Mouse (Mus musculus): ENCODE measurements at regions not wholly inside any gene's neighbourhood (a gene's known extent, or its start where the extent isn't known, plus 50 kb on each side); places are given as distances from the start of the nearest gene placed in this dataset.
"Not testable (repeated sequence)": the region's sequence is repeated elsewhere in the genome, so short reads cannot be mapped to it uniquely, and the experiment has no call there.

DNA sequence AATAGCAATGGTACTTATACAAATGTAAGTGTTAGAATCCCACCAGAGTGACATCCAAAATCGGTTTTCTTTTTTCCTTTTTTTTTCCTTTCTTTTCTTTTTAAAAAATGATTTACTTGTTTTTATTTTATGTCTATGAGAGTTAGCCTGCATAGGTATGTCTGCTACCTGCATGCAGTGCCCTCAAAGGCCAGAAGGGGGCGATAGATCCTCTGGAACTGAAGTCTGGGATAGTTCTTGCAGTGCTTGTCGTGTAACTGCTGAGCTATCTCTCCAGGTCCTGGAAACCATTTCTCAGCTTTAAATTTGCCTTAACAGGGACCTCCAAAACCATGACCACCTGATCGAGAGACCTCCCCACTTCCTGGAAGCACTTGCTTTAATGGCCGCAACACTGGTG is 93.8 kb downstream of the Defb7 start:
- no peak for DNase-seq (ENCODE audit: low spot score in 2 of 2)

DNA sequence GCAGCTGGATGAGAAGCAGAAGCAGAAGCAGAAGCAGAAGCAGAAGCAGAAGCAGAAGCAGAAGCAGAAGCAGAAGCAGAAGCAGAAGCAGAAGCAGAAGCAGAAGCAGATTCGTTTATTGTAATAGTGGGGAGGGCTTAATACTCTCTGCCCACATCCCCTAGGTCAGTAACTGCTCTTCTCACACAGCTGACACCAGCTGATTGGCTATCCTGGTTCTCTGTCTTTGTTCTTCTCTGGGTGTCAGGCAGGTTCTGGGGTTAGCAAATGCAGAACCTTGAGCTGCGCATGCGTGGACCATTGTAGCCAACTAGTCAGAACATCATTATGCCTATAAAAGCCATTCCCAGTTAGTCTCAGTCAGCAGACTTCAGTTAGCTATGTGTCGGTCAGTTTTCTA is 106.6 kb downstream of the Defb7 start:
- DNase-seq (ENCODE audit: low spot score in 2 of 2): not testable (repeated sequence)

DNA sequence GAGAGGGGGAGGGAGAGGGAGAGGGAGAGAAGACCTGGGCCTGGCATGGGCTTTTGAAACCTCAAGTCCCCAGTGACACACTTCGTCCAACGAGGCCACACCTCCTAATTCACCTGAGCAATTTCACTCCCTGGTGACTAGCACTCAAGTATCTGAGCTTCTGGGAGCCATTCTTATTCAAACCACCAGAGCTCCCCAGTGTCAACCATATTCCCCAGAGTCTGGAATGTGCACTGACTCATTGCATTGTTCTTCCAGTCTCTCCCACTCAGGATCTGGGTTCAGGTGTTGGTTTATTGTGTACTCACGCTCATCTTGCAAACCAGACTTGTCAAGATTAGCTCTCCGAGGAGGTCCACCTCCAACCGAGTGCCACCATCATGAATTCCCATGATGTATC is 111.7 kb downstream of the Defb7 start:
- DNase-seq (ENCODE audit: low spot score in 2 of 2): no peak

DNA sequence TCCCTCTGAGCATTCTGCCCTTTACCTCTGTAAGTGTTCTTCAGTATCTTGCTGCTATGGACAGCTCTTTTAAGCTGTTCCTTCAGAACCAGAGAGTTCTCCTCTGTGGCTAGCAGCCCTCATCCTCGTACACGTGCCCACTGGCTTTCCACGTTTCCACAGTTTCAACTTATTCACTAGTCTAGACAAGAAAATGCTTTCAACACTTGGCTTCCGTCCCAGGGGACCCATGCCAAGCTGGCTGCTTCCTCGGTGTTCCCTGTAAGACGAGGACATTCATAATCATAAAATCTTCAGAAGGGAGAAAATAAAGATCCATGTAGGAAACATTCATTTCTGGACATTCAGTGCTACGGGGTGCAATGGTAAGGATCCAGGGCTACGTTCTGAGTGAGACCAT is 101.9 kb upstream of the 4930467E23Rik start:
- DNase-seq (ENCODE audit: low spot score in 2 of 2): peak; percentile 35 to 47

DNA sequence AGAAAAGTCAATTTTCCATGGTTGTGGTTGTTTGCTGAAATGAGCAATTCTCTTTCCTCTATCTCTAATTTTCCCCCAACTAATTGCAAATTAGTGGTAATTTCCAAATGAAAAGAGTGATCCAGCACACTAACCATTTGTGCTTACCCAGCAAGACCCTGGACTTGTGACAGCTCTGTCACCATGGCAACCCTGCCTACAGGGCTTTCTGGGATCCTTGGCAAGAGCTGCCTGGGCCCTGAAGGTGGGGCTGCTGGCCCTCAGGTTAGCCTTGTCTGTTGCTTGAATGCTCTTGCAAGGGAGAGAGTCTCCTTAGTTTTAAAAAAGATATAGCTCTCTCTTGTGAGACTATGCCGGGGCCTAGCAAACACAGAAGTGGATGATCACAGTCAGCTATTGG is 80.8 kb upstream of the 4930467E23Rik start:
- DNase-seq (ENCODE audit: low spot score in 2 of 2): not testable (repeated sequence)

Measured in left cerebral cortex, adult 18-20 months (tissue).